Mouse (Mus musculus) forebrain, embryonic 16.5 days (tissue): ENCODE measurements around the gene Scarb2. TPM values are rescaled to one million over a fixed set of nuclear protein-coding genes. Genes with fewer than 3 reads are reported as not detected.
A peak's percentile ranks its signal among the peaks of the same experiment; 100 is the strongest.

Experiments
- ATAC-seq: fragments of 200-750 bp; cut with Nextera tagmentation; 2 replicates; pipeline ENCODE4 v1.8.0; 2017; ENCODE audit warnings: mild to moderate bottlenecking, moderate library complexity
- H3K27ac ChIP-seq: fragments of 300-500 bp; sonication (generic); 2 replicates; pipeline ENCODE4 v1.5.1; 2014; ENCODE audit warnings: low read length, control low read depth
- H3K27me3 ChIP-seq: fragments of 300-500 bp; sonication (generic); replicated peaks from 2 replicates; pipeline ENCODE4 v1.6.1; 2014; ENCODE audit warnings: low read length; ENCODE audit not compliant: control insufficient read depth, insufficient read depth
- H3K36me3 ChIP-seq: fragments of 300-500 bp; sonication (generic); 2 replicates; pipeline ENCODE4 v1.6.1; 2014; ENCODE audit not compliant: control insufficient read depth, insufficient read depth
- H3K4me1 ChIP-seq: fragments of 300-500 bp; sonication (generic); replicated peaks from 2 replicates; pipeline ENCODE4 v1.6.1; 2014; ENCODE audit warnings: low read length; ENCODE audit not compliant: control insufficient read depth, insufficient read depth
- H3K4me2 ChIP-seq: fragments of 300-500 bp; sonication (generic); 2 replicates; pipeline ENCODE4 v1.6.1; 2014; ENCODE audit warnings: mild to moderate bottlenecking, low read length, control low read depth
- H3K4me3 ChIP-seq: fragments of 300-500 bp; sonication (generic); replicated peaks from 2 replicates; pipeline ENCODE4 v1.5.1; 2014; ENCODE audit warnings: mild to moderate bottlenecking, low read length, control low read depth
- H3K9ac ChIP-seq: fragments of 300-500 bp; sonication (generic); replicated peaks from 2 replicates; pipeline ENCODE4 v1.6.1; 2014; ENCODE audit warnings: low read depth, low read length, control low read depth
- H3K9me3 ChIP-seq: fragments of 300-500 bp; sonication (generic); 2 replicates; pipeline ENCODE4 v1.6.1; 2016; ENCODE audit warnings: low read length; ENCODE audit not compliant: control insufficient read depth
- WGBS: fragments of 180-500 bp; shearing (Covaris S2); extraction: QIAGEN DNeasy Blood & Tissue Kit; methylation state at CpG from one replicate; pipeline ENCODE4 v1.1.7; 2014; 5-methylcytosine and 5-hydroxymethylcytosine counted together
- polyA plus RNA-seq: library from polyadenylated mRNA; unstranded; fragments of >200 nt; fragmentation: Nextera tagmentation; extraction: Ambion mirVana; gene quantifications from 2 replicates; pipeline ENCODE4 v1.2.1, GENCODE M21; 2015

The Scarb2 gene
- polyA plus RNA-seq, 1 experiment from 2014 or later = 27.0 TPM

DNA sequence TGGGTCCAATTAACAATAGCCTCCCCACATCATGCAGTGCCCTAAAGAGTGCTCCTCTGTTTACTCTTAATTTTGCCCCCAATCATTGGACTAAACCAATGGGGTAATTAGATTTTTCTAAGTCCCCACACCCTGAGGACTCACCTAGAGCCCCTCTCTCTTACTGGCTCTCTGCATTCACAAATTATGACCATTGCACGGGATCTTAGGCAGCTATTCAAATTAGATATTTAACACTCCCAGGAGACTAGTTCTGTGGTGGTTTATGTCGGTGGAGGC is 102.3 kb downstream of the Scarb2 start:
- no peak overlapping the region for H3K4me3 ChIP-seq
- no peak overlapping the region for H3K4me2 ChIP-seq
- H3K9me3 ChIP-seq = no peaks in the 10 kb centered on the region
- no peak overlapping the region for H3K9ac ChIP-seq
- 27% methylated on average over 2 of the region's 2 CpGs for WGBS
- H3K4me1 ChIP-seq = no peaks in the 10 kb centered on the region; the same call in 1 of the 2 replicates
- no peaks in the 10 kb centered on the region for H3K27me3 ChIP-seq
- no peaks in the 10 kb centered on the region for H3K36me3 ChIP-seq
- no peak for ATAC-seq
- H3K27ac ChIP-seq = no peak overlapping the region

GRCm38 (mm10) chr5:92403562-92404399 is 102.9 kb downstream of the Scarb2 start:
- Histone ChIP-seq H3K27ac (no peak overlapping the region), H3K9ac (no peak overlapping the region), H3K9me3 (no peaks in the 10 kb centered on the region), H3K4me2 (no peak overlapping the region), H3K4me1 (no peaks in the 10 kb centered on the region; the same call in 1 of the 2 replicates), H3K36me3 (no peaks in the 10 kb centered on the region), H3K4me3 (no peak overlapping the region), H3K27me3 (no peaks in the 10 kb centered on the region)
- WGBS = 26% methylated on average over 7 of the region's 10 CpGs
- peak; percentile 65 for ATAC-seq

GRCm38 (mm10) chr5:92402816-92403215 is 103.8 kb downstream of the Scarb2 start:
- WGBS = 82% methylated on average over 9 of the region's 9 CpGs
- no peaks in the 10 kb centered on the region for H3K27me3 ChIP-seq
- H3K36me3 ChIP-seq = no peaks in the 10 kb centered on the region
- H3K4me3 ChIP-seq = no peak overlapping the region
- no peaks in the 10 kb centered on the region for H3K9me3 ChIP-seq
- H3K27ac ChIP-seq = no peak overlapping the region
- ATAC-seq = no peak
- H3K4me2 ChIP-seq = no peak overlapping the region
- no peaks in the 10 kb centered on the region; the same call in 1 of the 2 replicates for H3K4me1 ChIP-seq
- H3K9ac ChIP-seq = no peak overlapping the region

- Histone ChIP-seq H3K9me3 (no peaks in the 10 kb centered on the region), H3K9ac (no peak overlapping the region), H3K4me1 (no peaks in the 10 kb centered on the region), H3K4me2 (no peak overlapping the region), H3K27ac (no peak overlapping the region), H3K36me3 (no peaks in the 10 kb centered on the region), H3K4me3 (no peak overlapping the region), H3K27me3 (no peaks in the 10 kb centered on the region)
- peak; percentile 75 for ATAC-seq
- WGBS = 25% methylated on average over 5 of the region's 5 CpGs
These were observed 108.5 kb downstream of the Scarb2 start for GRCm38 (mm10) chr5:92398153-92398552.

DNA sequence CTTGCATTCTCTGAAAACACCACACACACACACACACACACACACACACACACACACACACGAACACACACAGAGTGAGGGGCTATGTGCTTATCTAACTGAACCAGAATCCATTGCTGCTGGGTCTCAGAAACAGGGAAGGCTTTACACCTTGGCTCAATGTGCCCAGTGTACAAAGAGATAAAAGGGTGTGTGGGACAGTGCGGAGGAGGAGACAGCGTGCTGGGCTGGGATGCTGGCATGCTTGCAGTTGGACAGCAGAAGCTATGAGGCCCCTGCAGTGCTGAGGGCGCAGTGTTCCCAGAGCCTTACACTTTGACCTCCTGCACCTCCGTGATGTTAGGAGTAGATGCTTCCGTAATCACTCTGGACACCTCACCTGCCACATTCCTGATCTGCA is 110.2 kb downstream of the Scarb2 start:
- no peak overlapping the region for H3K4me2 ChIP-seq
- no peak overlapping the region for H3K27ac ChIP-seq
- no peaks in the 10 kb centered on the region for H3K36me3 ChIP-seq
- ATAC-seq = no peak
- WGBS = 90% methylated on average over 6 of the region's 6 CpGs
- no peak overlapping the region for H3K4me3 ChIP-seq
- H3K4me1 ChIP-seq = no peaks in the 10 kb centered on the region
- H3K27me3 ChIP-seq = no peaks in the 10 kb centered on the region; the same call in 1 of the 2 replicates
- no peak overlapping the region for H3K9ac ChIP-seq
- no peaks in the 10 kb centered on the region for H3K9me3 ChIP-seq

DNA sequence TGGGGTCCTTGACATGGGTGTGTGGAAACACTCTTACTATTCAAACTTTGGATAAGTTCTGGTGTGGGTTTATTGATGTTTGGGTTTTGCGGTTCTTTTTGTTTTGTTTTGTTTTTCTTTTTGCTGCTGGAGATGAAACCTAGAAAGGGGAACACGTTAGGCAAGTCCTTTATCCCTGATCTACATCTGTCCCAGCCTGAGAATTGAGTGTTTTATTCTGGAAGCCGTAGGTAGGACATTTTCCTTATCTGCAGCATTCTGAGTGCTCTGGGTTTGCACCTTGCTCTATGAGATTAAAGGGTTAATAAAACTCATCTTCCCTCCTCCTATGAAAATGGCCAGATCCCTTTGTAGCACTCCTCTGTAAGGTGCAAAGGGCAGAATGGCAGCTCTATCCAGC is 110.9 kb downstream of the Scarb2 start:
- Histone ChIP-seq H3K4me1 (no peaks in the 10 kb centered on the region), H3K36me3 (no peaks in the 10 kb centered on the region), H3K9me3 (no peaks in the 10 kb centered on the region), H3K9ac (no peak overlapping the region), H3K27me3 (peaks cover 2% of the 10 kb centered on the region; the same call in 1 of the 2 replicates), H3K4me2 (no peak overlapping the region), H3K4me3 (no peak overlapping the region), H3K27ac (no peak overlapping the region)
- WGBS = 88% methylated on average over 3 of the region's 3 CpGs
- ATAC-seq = no peak

DNA sequence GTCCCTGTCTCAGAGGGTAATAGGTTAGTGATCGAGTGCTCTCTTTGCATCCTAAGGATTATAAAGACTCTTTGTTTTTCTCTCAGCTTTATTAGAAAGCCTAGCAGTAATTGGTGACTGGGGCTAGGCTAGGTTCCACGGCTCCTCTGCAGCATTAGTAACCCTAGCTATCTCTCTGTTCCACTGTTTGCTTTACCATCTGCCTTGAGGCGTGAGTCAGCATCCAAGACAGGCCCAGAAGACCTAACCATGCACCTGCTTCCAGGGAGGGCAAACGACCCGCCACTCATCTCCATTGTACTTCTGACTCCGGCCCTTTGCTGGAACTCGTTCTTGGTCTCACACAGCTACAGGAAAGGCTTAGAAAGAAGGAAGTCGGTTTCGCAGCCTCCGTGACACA is 112.8 kb downstream of the Scarb2 start:
- H3K4me1 ChIP-seq = no peaks in the 10 kb centered on the region
- 57% methylated on average over 10 of the region's 10 CpGs for WGBS

GRCm38 (mm10) chr5:92392542-92392941 is 114.1 kb downstream of the Scarb2 start:
- Histone ChIP-seq H3K4me1 (no peaks in the 10 kb centered on the region), H3K9me3 (no peaks in the 10 kb centered on the region)
- no peak for ATAC-seq

More for the DNA sequence above, 112.8 kb downstream of the Scarb2 start:
- ATAC-seq = no peak
- no peak overlapping the region for H3K9ac ChIP-seq
- H3K4me2 ChIP-seq = no peak overlapping the region
- H3K27ac ChIP-seq = no peak overlapping the region
- H3K36me3 ChIP-seq = no peaks in the 10 kb centered on the region
- no peak overlapping the region for H3K4me3 ChIP-seq
- peaks cover 4% of the 10 kb centered on the region; the same call in 1 of the 2 replicates for H3K27me3 ChIP-seq
- no peaks in the 10 kb centered on the region for H3K9me3 ChIP-seq

More at GRCm38 (mm10) chr5:92392542-92392941, 114.1 kb downstream of the Scarb2 start:
- Histone ChIP-seq H3K27me3 (peaks cover 4% of the 10 kb centered on the region; the same call in 1 of the 2 replicates), H3K36me3 (no peaks in the 10 kb centered on the region), H3K4me3 (peak overlapping the region; percentile 1; the same call in 1 of the 2 replicates), H3K4me2 (peak overlapping the region; percentile 31), H3K9ac (no peak overlapping the region), H3K27ac (no peak overlapping the region)
- 52% methylated on average over 18 of the region's 18 CpGs for WGBS
